Mouse (Mus musculus) gastrocnemius, adult 18-20 months (tissue): ENCODE results near the gene Kcnip3. TPM values are rescaled to one million over a fixed set of nuclear protein-coding genes. Genes with fewer than 3 reads are reported as not detected.

Experiments used
- DNase-seq: peaks from one replicate; pipeline ENCODE4 v3.0.0; 2021; ENCODE audit warnings: low spot score
- total RNA-seq, 2 experiments: library from RNA; stranded (reverse); gene quantifications; 2 replicates each; pipeline ENCODE4 v1.2.3; 2021

The Kcnip3 gene
- total RNA-seq, 2 experiments from 2014 or later: 0.21 to 0.43 TPM

DNA sequence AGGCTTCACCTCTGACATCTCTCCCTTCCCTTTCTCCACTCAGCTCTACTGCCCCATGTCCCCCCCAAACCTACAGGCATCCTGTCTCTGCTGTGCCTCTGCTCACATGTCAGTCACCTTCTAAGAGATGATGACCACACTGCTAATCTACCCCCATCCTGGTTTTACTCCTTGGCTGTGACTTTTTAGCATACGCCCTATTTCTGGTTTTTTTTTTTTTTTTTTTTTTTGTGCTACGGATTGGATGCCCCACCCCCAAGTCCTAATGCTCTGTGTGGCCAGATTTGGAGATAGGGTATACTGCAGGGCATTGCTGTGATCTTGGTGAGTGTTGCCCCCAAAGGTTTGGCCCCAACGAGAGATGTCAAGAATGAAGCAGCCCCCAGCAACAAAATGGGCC, 49.6 kb downstream of the Kcnip3 start:
- DNase-seq: no peak

- DNase-seq: no peak
Observed at GRCm38 (mm10) chr2:127471281-127471680, 50.6 kb downstream of the Kcnip3 start.

DNA sequence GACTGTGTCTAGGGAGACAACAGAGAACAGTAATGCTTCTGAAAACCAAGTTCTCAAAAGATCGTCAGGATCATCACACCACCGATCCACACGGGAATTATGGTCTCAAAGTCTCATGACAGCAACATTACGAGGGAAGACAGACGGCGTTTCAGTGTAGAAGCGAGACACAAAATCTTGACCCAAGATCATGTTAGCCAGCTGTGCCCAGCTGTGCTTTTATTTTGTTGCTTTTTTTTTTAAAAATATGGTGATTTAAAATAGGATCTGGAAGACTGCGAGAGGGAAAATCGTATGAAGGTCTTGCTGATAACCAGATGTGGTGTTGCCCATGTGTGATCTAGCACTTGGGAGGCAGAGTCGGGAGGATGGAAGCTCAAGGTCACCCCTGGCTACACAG, 51.2 kb downstream of the Kcnip3 start:
- no peak for DNase-seq

- no peak for DNase-seq
Observed at GRCm38 (mm10) chr2:127470183-127470582, 51.7 kb downstream of the Kcnip3 start.

DNA sequence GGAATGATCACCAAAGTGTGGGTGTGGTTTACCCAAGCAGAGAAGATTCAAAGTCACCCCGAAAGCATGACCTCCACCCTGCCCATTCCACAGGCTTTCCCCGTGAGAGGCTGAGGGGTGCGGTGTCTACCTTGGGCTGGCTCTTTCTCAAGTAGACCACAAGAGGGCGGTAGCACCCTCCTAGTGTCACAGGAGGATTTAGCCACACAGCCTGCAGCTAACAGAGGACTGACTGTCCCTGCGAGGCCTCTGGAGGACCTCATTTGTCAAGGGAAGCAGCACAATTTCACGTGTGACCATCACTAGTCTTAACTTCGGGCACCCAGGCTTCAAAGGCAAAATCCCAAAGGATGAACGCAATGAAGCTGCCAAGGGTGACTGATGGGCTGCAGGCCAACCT, 59.6 kb downstream of the Kcnip3 start:
- DNase-seq: peak; percentile 76

- no peak for DNase-seq
Observed at GRCm38 (mm10) chr2:127461351-127461750, 60.5 kb downstream of the Kcnip3 start.

GRCm38 (mm10) chr2:127459341-127459740, 62.6 kb downstream of the Kcnip3 start:
- no peak for DNase-seq

DNA sequence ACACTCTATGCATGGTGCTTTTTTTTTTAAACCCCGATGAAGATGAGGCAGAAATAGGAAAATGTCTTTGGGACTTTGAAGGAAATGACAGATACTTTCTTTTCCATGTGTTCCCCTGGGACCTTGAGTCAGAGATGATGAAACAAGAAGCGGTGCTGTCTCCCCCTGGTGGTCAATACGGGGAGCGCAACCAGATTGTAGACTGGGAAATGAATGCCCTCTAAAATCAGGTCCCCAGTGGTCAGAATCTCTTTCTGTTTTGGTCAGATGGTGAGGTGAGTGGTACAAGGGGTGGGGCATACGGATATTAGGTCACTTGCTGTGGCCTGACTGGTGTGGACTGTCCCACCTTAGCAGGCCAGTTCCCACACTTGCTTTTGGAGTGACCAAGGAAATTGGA, 68.1 kb downstream of the Kcnip3 start:
- peak; percentile 76 for DNase-seq

- DNase-seq: no peak
Observed at GRCm38 (mm10) chr2:127453141-127453540, 68.8 kb downstream of the Kcnip3 start.

DNA sequence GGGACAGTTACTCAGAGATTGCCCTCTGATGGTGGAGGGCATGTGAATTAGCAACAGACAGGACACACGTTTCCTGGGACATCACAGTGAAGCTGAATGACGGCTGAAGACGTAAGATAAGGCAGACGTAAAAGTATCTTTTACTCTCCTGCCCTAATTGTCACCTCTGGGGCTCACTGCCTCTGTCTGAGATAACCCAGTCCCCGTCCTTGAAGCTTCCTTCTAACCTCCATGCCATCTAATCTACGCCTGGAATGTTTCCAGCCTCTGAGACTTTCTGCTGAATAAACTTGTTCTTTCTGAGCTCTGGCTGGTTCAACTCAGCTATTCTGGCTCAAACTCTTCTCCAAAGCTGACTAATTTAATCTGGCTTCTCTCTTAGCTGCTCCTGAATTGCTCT, 70.1 kb downstream of the Kcnip3 start:
- no peak for DNase-seq

DNA sequence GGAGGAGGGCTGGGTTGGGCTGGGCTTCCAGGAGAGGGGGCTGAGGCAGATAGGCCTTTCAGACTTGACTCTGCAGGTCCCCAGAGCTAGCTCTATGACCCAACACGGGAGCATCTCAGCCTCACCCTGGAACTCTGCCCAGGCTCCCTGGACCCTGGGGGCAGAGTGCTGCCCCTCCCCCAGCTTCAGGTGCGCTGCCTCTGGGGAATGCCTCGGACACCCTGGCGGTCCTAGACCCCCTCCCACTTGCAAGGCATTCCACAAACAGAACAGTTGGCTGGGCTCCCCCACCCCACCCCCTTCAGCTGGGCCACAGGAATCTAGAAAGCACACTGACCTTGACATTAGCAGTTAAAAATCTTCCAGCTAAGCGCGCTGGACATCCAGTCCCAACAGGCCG, 72.2 kb downstream of the Kcnip3 start:
- no peak for DNase-seq

DNA sequence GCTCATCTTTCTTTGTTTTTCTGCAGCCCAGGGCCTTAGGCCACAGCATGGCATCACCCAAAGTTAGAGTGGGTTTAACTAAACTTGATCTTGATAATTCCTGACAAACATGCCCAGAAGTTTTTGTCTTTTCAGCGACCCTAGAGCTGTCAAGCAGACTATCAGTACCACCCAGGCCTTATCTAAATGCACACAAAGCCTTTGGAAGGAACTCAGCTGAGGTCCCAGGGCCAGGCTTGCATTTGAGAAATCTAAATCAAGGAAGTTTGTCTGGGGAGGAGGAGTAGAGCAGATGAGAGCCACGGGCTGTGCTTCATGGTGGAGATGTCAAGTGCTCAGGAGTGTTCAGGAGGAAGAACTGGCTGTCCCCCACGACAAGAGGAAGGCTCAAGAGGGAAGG, 75.0 kb downstream of the Kcnip3 start:
- DNase-seq: no peak

GRCm38 (mm10) chr2:127444055-127444789, 77.7 kb downstream of the Kcnip3 start, which contains the start of gene Fahd2a:
Gene Fahd2a (minus strand): TSS chr2:127444565.
- peak; percentile 88 for DNase-seq

DNA sequence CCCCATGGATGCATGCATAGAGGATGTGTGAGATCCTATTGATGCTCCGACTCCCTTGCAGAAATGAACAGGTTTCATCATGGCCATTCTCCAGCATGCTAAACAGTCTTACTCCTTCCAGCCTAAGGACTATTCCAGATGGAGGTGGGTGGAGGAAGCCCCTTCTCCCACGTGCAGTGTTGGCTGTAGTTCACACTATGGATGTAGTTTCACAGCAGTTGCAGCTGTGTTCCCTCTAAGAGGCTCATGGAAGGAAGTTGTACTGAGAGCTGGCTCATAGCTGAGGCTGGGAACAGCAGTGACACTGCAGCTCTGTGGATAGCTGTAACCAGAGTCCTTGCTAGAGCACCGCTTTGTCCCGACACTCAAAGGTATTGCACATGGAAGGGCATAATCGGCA, 84.2 kb downstream of the Kcnip3 start:
- no peak for DNase-seq

GRCm38 (mm10) chr2:127435554-127435953, 86.3 kb downstream of the Kcnip3 start:
- DNase-seq: no peak

DNA sequence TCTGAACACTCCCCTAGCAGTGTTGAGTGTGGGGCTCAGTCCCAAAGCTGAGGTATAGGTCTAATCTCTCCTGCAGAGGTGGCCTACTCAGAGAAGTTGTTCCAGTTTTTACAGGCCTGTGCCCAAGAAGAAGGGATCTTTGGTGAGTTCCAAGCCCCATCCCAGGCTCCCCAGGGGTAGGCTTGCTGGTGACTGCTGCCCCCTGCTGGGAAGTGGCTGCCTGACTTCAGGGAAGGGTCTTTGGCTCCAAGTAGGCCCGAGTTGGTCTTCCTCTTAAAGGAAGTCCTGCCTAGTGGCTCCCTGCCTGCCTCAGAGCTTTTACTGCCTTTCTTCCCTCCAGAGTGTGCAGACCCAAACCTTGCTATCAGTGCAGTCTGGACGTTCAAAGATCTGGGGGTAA, 86.8 kb downstream of the Kcnip3 start:
- no peak for DNase-seq

- DNase-seq: no peak
Observed at GRCm38 (mm10) chr2:127433487-127434295, 88.2 kb downstream of the Kcnip3 start.

DNA sequence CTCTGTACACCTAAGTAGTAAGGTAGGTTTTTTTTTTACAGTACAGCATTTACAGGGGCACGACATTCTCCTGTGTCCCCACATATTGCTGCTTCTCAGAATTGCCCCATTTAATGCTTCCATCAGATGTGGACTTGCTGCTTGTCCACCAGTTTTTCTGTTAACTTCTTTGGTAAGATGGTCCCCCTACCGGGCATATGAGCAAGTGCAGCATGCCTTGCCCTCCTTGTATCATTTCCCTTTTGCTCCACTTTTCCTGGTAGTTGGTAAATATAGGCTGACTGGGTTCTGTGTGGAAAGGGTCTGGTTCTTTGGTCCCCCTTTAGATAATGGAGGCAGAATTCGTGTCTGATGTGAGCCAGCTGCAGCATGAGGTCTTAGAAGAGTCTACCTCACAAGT, 91.7 kb downstream of the Kcnip3 start:
- peak; percentile 25 for DNase-seq

DNA sequence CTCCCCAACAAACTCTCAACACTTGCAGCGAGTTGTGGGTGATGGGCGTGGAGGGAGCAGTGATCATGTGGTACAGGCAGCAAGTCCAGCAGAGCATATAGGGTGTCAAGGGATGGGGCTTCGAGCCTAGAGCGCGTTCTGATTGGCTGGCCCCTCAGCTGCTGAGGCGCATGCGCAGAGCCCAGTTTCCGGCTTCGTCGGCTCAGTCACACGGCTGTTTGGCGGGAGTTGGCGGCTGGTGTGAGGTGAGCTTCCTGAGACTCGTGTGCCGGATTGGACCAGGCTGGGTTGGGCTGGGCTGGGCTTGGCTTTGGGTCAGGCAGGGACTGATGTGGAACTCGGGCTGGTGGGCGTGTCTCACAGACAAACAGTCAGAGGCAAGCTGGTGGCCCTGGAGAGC, 96.9 kb downstream of the Kcnip3 start, which contains the start of gene Gpat2:
Gene Gpat2, plus strand, starts transcription at position 223 of the 400 bp plus-strand sequence.
- no peak for DNase-seq

- no peak for DNase-seq
Observed at GRCm38 (mm10) chr2:127418266-127418970, 103.5 kb downstream of the Kcnip3 start.

DNA sequence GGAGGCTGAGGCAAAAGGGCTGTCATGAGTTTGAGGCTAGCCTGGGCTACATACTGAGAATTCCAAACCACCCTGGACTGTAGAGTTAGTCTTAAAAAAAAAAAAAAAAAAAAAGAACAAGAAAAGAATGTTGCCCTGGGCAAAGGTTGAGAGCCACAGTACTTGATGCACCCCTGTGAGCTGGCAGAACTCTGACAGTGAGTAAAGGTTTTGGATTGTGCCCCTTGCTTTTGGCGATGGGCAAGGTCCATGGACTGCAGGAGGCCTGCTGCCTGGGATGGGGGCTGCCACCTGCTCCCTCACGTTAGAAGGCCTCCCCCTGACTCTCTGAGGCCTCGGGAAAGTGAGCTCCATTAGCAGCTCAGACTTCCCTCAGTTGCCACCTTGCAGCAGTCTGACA, 105.2 kb downstream of the Kcnip3 start:
- no peak for DNase-seq

GRCm38 (mm10) chr2:127415806-127416205, 106.1 kb downstream of the Kcnip3 start:
- no peak for DNase-seq
